Mouse (Mus musculus) cerebellum, adult 18-20 months (tissue): ENCODE results near the gene Myo1d.

Source experiments
- DNase-seq, 2 experiments: peaks; one replicate each; pipeline ENCODE4 v3.0.0; 2021

Myo1d gene

GRCm38 (mm10) chr11:80718036-80718435 lies 61.8 kb downstream of the Myo1d start:
- no peak for DNase-seq

DNA sequence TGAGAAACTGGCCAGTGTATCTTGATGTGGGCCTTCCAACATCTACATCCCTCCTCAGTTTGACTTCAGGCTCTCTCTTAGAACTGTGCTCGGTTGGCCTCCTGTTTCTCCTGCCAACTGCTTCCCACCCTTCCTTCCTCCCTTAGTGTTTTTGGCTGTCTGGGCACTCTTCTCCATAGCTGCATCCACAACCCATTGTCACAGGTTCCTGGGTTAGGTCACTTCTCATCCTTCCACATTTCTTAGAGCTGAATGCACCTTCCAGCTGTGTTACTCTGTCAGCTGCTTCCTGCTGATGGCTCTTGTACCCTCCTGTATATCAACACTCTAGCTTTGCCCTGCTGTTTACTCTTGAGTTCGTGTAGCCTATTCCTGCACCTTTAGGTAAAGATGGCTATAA lies 64.7 kb downstream of the Myo1d start:
- DNase-seq: no peak

GRCm38 (mm10) chr11:80713705-80714104 lies 66.1 kb downstream of the Myo1d start:
- DNase-seq: no peak

DNA sequence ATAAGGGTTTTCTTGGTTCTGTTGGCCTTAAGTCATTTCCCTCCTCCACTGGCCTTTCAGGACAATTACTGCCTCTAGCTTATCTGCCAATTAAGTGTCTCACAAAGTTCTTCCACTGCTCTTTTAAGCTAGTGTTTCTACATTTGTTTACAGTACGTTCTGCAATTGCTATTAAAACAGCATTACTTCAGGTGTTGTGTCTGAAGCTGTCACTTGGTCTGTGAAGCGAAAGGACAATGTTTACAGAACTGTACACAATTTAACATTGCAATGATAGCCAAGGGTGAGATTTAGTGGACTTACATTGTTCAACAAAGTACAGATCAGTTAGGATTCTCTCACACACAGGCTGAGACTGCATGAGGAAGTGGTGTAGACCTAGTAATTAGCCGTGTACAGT lies 67.6 kb downstream of the Myo1d start:
- DNase-seq: no peak

GRCm38 (mm10) chr11:80711336-80711735 lies 68.5 kb downstream of the Myo1d start:
- no peak for DNase-seq

GRCm38 (mm10) chr11:80700611-80701010 lies 79.2 kb downstream of the Myo1d start:
- no peak for DNase-seq

GRCm38 (mm10) chr11:80698721-80699120 lies 81.1 kb downstream of the Myo1d start:
- no peak for DNase-seq

- peak in 1 of 2 experiments; percentile 15 for DNase-seq
Measured at GRCm38 (mm10) chr11:80696350-80696749, 83.5 kb downstream of the Myo1d start.

- DNase-seq: no peak
Measured at GRCm38 (mm10) chr11:80684603-80685002, 95.2 kb downstream of the Myo1d start.

DNA sequence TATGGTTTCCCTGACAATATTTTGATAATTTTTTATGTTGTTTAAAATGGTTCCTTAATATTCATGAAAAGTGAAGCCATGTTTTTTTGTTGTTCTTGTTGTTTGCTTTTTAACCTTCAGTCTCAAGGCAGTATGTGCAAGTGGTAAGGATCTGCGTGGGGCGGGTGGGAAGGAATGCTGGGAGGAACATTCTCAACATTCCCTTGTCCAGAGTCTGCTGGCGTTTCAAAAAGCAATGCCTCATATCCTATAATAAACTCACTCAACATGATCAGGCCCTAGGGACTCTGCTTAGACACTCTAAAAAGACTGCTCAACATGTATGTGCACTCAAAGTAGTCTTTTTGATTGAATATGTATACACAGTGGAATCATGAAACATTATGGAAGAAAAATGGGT lies 97.1 kb downstream of the Myo1d start:
- DNase-seq: no peak

GRCm38 (mm10) chr11:80673013-80673412 lies 106.8 kb downstream of the Myo1d start:
- no peak for DNase-seq

DNA sequence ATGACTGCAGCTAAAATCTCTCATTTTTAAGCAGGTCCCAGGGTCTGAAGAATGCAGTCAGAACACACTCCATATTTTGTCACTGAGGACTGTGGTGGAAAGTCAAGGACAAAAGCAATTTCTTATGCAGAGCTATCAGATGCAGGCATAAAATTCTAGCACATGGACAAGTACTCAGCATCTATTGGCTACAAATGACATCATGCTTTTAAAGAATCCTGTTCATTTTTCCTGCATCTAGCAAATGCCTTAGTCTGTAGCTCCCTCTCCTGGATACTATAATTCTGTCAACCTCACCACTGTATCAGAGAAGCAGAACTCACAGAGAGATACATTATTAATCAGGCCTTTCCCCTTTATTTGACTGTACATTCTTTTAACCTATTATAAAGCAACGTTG lies 109.4 kb downstream of the Myo1d start:
- peak; percentile 56 to 67 for DNase-seq

DNA sequence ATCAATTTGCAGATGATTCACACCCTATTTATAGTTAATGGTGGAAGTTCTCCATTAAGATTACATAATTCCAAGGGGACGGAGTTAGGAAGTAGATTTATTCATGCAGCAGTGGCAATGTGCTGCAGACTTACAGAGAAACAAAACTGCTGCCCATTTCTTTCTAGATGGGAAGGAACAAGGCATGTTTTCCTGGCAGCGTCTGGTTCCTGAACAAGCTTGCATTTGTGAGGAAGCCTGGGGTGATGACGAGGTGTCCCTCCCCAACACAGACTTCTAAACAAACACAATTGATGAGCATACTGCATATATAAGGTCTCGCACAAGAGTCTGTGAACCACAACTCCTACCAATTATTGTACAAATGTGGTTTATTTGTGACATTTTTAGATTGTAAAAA lies 109.9 kb downstream of the Myo1d start:
- DNase-seq: peak; percentile 44 to 55

DNA sequence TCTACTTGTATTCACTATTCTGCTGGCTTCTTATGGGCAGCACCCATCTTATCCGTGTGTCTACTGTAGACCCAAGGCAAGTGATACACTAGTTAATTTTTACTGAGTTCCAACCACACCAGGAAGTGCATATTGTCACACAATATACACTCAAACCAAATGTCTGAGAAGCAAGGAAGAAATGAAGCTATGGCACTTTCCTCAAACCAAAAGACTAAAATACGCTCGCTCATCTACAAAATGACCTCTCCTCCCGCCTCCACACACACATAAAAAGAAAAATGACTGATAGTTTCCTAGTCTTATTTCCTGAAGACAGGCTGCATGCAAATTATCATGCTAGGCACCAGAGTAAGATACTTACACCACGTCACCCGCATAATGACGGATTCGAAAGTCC lies 113.6 kb downstream of the Myo1d start:
- no peak for DNase-seq

DNA sequence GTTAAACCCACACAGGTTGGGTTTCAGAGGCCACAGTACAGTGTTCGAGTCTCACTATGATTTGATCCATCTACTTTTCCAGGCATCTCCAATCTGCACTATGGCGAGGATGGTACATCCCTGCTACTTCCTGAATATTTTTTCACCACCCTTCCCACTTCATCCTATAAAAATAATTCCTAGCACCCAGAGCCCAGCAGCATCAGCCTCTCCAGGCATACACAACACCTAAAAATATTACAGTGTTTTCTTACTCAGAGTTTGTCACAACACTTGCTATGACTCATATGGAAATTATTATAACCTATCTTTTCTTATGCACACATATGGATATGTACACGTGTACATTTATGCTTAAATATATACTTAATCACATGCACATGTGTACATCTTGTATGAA lies 115.6 kb downstream of the Myo1d start:
- no peak for DNase-seq

DNA sequence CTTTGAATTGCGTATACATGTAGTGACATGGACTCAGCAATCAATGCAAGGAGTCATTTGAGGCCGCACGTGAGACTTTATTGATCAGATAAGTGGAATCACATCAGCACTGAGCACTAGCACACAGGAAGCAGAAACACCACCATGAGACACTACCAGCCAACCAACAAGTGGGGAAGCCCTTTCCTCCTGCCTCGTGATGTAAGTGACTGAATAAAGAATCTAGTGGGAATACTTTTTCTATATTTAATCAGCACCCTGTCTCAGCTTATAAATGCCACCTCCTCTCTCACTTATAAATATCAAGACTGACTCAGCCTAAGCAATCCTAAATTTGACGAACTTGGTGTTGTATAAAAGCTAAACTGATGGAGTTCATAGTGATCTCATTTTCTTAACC lies 134.7 kb downstream of the Myo1d start:
- DNase-seq: no peak

GRCm38 (mm10) chr11:80628992-80629865 lies 150.6 kb downstream of the Myo1d start:
- no peak for DNase-seq

- DNase-seq: no peak
Measured at GRCm38 (mm10) chr11:80628581-80628980, 151.2 kb downstream of the Myo1d start.

DNA sequence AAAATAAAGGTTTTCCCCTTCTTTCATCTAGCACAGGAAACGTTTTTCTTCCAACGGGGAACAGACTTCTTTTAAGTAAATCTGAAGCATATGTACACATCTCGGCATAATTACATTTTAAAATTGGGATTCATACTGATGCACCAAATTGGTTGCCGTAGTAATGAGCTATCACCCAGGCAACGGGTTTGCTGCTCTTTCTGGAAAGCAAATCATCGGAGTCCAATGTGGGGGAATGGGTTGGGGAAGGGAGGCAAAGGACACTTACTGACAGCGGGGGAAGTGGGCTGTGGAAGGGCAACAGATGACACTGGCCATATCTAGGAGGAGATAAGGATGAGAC lies 156.8 kb downstream of the Myo1d start:
- peak in 1 of 2 experiments; percentile 10 for DNase-seq

- DNase-seq: no peak
Measured at GRCm38 (mm10) chr11:80622233-80623037, 157.4 kb downstream of the Myo1d start.

GRCm38 (mm10) chr11:80614949-80615725 lies 164.7 kb downstream of the Myo1d start:
- DNase-seq: no peak

DNA sequence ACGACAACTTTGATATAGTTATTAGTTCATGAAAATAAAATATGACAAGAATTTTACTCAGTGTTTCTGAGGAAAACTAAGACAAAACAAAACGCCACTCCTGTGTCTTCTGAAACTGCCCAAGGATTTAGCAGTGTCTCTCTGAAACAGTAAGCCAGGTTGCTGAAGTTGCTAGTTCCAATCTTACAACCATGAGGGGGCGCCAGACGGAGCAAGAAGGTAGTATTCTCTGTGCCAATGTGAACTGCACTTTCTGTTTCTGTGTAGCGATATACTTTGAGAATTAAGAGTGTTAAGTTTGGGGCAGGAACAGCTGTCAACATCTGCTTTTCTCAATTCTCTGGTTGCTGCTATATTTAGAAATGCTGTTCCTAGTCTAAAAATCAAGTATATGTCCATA lies 165.4 kb downstream of the Myo1d start:
- peak; percentile 77 to 81 for DNase-seq

DNA sequence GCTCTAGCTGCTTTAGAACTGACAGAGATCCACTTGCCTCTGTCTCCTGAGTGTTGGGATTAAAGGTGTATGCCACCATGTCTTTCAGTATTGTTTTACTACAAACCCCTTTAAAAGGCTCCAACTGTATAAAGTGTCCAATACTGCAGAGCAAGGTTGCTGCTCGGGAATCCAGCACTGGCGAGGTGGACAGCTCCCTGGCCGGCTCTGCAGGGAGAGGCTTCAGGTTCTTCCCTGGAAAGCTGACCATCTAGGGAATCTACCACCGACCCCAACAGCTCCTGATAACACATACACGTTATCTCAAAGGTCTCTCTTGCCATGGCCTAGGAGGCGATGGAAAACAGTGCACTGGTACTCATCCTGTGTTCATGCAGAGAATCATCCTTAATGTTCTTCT lies 166.3 kb downstream of the Myo1d start:
- DNase-seq: no peak
